Mouse (Mus musculus): ENCODE measurements around the gene Olfr588-ps1.
"Not testable (repeated sequence)": the region's sequence is repeated elsewhere in the genome, so short reads cannot be mapped to it uniquely, and the experiment has no call there.

DNA sequence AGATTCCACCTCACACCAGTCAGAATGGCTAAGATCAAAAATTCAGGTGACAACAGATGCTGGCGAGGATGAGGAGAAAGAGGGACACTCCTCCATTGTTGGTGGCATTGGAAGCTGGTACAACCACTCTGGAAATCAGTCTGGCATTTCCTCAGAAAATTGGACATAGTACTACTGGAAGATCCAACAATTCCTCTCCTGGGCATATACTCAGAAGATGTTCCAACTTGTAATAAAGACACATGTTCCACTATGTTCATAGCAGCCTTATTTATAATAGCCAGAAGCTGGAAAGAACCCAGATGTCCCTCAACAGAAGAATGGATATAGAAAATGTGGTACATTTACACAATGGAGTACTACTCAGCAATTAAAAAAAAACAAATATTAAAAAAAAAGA is 43.8 kb downstream of the Olfr588-ps1 start, which contains the start of gene Olfr592:
- not testable (repeated sequence) for TF ChIP-seq POLR2A (IDR thresholded peaks at IDR 0.05; ENCODE audit: borderline replicate concordance, control insufficient read depth, low read depth, low read length); CTCF (IDR thresholded peaks at IDR 0.05; ENCODE audit: control insufficient read depth, insufficient read depth, low read length)

All from bone marrow, adult 2 months (tissue).